Mouse (Mus musculus): Measurements from ENCODE around the gene Efcab3.
A peak's percentile ranks its signal among the peaks of the same experiment; 100 is the strongest.
"Not testable (repeated sequence)": the region's sequence is repeated elsewhere in the genome, so short reads cannot be mapped to it uniquely, and the experiment has no call there.

Gene Efcab3

GRCm38 (mm10) chr11:105063292-105063691, at the start of gene Efcab3:
TSS of gene Efcab3 (plus strand) at chr11:105063592.
- no peak for DNase-seq (ENCODE audit: low spot score in 2 of 2)

- no peak for DNase-seq (ENCODE audit: low spot score in 2 of 2)
Observed at GRCm38 (mm10) chr11:105021071-105021470, 42.3 kb upstream of the Efcab3 start.

GRCm38 (mm10) chr11:105028744-105029348, 34.5 kb upstream of the Efcab3 start:
- DNase-seq (ENCODE audit: low spot score in 2 of 2) = no peak

GRCm38 (mm10) chr11:105029525-105029924, 33.9 kb upstream of the Efcab3 start:
- DNase-seq (ENCODE audit: low spot score in 2 of 2) = no peak

GRCm38 (mm10) chr11:105030229-105030628, 33.2 kb upstream of the Efcab3 start:
- no peak for DNase-seq (ENCODE audit: low spot score in 2 of 2)

- no peak for DNase-seq (ENCODE audit: low spot score in 2 of 2)
Observed at GRCm38 (mm10) chr11:105031103-105031502, 32.3 kb upstream of the Efcab3 start.

GRCm38 (mm10) chr11:105035081-105035480, 28.3 kb upstream of the Efcab3 start:
- no peak for DNase-seq (ENCODE audit: low spot score in 2 of 2)

- DNase-seq (ENCODE audit: low spot score in 2 of 2) = not testable (repeated sequence)
Observed at GRCm38 (mm10) chr11:105112448-105112847, 49.1 kb downstream of the Efcab3 start.

GRCm38 (mm10) chr11:105117814-105118213, 54.4 kb downstream of the Efcab3 start:
- DNase-seq (ENCODE audit: low spot score in 2 of 2) = no peak

GRCm38 (mm10) chr11:105120551-105121061, 57.2 kb downstream of the Efcab3 start:
- no peak for DNase-seq (ENCODE audit: low spot score in 2 of 2)

- DNase-seq (ENCODE audit: low spot score in 2 of 2) = not testable (repeated sequence)
Observed at GRCm38 (mm10) chr11:105121792-105122191, 58.4 kb downstream of the Efcab3 start.

GRCm38 (mm10) chr11:105123986-105124385, 60.6 kb downstream of the Efcab3 start:
- peak; percentile 11 to 48 for DNase-seq (ENCODE audit: low spot score in 2 of 2)

- DNase-seq (ENCODE audit: low spot score in 2 of 2) = peak; percentile 75 to 84
Observed at GRCm38 (mm10) chr11:105125735-105126519, 62.5 kb downstream of the Efcab3 start, which contains the start of gene Mettl2. TSS of gene Mettl2 (plus strand) at chr11:105126425.

- DNase-seq (ENCODE audit: low spot score in 2 of 2) = no peak
Observed at GRCm38 (mm10) chr11:105126520-105127029, 63.2 kb downstream of the Efcab3 start.

GRCm38 (mm10) chr11:105135692-105136091, 72.3 kb downstream of the Efcab3 start:
- DNase-seq (ENCODE audit: low spot score in 2 of 2) = no peak

GRCm38 (mm10) chr11:105137255-105137654, 73.9 kb downstream of the Efcab3 start:
- DNase-seq (ENCODE audit: low spot score in 2 of 2) = not testable (repeated sequence)

- DNase-seq (ENCODE audit: low spot score in 2 of 2) = not testable (repeated sequence)
Observed at GRCm38 (mm10) chr11:105140512-105140911, 77.1 kb downstream of the Efcab3 start.

GRCm38 (mm10) chr11:105141115-105141514, 77.7 kb downstream of the Efcab3 start:
- no peak for DNase-seq (ENCODE audit: low spot score in 2 of 2)

- DNase-seq (ENCODE audit: low spot score in 2 of 2) = no peak
Observed at GRCm38 (mm10) chr11:105143564-105143963, 80.2 kb downstream of the Efcab3 start.

- DNase-seq (ENCODE audit: low spot score in 2 of 2) = no peak
Observed at GRCm38 (mm10) chr11:105144084-105144483, 80.7 kb downstream of the Efcab3 start.

- DNase-seq (ENCODE audit: low spot score in 2 of 2) = no peak
Observed at GRCm38 (mm10) chr11:105144508-105145210, 81.3 kb downstream of the Efcab3 start.

GRCm38 (mm10) chr11:105145211-105145610, 81.8 kb downstream of the Efcab3 start:
- no peak for DNase-seq (ENCODE audit: low spot score in 2 of 2)
